Mouse (Mus musculus): ENCODE results near the gene Nr1i3.
"Not testable (repeated sequence)": the region's sequence is repeated elsewhere in the genome, so short reads cannot be mapped to it uniquely, and the experiment has no call there.

Gene Nr1i3

DNA sequence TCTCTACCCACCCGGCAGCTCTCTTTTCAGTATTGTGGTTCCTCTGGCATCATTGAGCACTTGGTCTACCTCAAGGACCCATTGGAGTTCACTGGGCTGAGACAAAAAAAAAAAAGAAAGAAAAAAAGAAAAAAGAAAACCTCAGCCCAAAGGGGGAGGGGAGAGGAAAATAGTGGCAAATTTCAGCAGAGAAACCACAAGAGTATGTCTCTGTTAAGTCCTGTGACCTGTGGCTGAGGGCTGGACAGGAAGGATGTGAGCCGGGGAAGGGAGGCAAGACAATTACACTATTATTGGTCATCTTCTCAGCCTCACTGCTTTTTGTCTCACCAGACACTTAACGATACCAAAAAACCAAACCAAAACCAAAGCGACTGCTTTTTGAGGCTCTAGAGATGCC lies 18.1 kb downstream of the Nr1i3 start:
- DNase-seq, result no peak

DNA sequence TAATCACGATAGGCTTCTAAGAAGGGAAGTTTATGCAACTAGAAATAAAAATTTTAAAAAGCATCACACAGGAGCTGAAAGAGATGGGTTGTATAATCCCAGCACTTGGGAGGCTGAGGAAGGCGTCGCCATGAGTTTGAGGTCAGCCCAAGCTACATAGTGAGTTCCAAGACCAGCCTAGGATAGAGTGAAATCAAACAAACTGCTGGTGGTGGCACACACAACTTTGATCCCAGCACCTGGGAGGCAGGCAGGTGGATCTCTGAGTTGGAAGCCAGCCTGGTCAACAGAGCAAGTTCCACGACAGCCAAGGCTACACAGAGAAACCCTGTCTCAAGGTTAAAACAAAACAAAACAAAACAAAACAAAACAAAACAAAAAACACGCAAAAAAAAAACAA lies 18.6 kb downstream of the Nr1i3 start:
- DNase-seq, result no peak

DNA sequence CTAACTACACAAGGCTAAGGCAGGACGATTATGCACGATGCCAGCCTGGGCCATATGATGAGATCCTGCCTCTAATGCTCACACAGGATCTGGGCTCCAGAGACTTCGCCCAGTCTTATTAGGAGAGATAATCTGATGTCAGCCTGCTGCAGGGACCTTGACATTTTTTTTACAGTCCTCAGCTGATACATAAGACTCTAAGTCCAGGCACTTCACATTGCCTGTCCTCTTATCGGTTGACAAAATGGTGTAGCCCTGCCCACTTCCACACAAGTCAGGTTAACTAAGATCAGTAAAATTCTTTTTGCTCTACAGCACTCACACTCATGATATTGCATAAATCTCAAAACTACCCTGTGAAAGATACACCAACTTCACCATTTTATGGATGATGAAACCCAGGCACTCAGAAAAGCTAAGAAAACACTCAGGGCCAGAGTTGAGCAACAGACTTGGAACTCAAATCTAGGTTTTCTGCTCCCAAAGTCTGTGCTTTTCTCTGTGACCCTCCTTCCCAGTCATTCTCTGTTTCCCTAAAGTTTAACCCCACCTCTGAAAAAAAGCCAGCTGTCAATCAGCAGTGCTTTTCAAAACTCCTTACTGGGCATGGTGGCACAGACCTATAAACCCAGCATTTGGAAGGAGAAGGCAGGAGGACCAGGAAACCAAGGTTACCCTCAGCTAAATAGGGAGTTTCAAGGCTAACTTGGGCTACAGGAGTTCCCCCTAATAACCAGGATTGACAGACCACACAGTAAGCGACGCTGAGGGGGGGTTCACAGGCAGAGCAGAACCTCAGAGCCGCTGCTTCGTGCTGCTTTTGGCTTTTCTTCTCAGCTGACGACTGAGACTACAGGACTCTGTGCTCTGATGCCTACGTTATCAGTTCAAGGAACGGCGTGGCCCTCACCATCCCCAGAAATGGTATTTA lies 19.3 kb downstream of the Nr1i3 start:
- no peak for DNase-seq

DNA sequence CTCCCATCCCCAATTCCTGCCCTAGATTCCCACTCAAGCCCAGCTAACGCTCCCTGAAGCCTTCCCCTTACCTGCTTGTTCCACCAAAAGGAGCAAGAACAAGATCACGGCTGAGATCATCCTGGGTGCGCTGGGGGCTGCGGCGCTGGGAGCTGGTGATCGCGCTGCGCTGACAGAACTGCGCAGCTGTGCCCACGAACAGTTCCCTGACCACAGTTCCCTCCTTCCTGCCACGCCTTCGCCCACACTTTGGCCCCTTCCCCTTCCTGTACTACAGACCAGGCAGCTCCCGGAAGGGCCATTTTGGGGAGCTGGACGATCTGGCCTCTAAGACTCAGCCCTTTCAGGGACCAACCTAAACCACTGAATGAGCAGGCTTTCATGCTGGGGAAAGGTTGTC lies 20.4 kb downstream of the Nr1i3 start, which contains the start of gene Fcer1g:
TSS of gene Fcer1g (minus strand) at position 240 of the 400 bp plus-strand sequence.
- no peak for DNase-seq

DNA sequence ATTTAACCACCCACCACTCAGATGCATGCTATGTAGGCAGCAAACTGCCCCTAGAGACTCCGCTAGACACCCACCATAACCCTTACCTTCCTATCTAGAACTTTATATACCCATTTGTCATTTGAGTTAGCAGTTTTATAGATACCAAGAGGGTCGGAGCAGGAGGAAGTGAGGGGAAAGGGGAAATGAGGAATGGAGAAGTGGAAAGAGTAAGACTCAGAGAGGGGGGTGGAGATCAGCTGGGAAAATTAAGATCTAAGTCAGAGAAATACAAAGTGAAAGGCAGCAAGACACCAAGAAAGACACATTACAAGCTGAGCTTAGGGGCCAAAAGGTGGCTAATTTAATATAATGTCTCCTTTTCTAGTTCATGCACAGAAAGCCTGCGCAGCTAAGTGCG lies 20.8 kb downstream of the Nr1i3 start:
- DNase-seq, result no peak

DNA sequence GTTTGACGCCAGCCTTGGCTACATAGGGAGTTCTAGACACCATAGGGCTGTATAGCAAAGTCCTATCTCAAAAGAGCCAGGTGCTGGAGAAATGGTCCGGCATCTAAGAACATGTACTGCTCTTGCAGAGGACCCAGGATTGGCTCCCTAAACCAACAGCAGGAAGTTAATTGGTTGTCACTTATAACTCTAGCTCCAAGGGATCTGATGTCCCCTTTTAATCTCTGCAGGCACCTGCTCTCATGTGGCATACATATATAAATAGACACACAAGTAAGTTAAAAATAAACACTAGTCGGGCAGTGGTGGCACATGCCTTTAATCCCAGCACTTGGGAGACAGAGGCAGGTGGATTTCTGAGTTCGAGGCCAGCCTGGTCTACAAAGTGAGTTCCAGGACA lies 22.0 kb downstream of the Nr1i3 start:
- DNase-seq, result no peak

DNA sequence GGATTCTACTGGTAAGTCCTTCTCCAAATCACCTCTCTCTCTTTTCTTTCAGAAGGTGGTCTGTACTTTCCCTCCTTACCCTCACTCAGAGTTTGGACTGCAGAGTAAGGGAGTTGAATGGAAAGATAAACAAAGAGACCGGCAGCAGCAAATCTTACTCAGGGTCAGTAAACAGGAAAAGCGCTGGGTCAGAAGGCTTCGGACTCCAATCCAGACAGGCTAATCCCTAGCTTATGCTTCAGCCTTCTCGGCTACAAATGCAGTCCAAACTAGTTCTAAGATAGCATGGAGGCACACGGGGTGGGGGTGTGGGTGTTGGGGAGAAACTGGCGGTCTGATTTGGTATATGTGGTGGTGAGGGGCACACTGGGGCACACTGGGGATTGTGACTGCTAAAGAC lies 23.7 kb downstream of the Nr1i3 start:
- DNase-seq, result peak in 1 of 2 experiments; percentile 33

DNA sequence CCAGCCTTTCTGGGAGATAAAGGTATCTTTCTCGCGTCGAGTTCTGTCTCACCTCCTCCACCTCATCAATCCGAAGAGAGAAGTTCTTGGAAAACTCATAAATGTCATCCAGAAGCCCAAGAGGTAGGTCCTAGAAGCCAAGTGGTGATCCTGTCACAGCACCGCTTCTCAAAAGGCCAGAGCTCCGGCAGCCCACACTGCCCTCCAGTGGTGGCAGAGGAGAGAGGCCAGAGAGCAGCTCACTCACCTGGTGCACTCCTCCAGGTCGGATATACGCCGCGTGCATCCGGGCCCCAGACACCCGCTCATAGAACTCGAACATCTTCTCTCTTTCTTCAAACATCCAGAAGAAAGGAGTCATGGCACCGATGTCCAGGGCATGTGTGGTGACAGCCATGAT lies 24.7 kb downstream of the Nr1i3 start:
- peak; percentile 75 to 80 for DNase-seq

DNA sequence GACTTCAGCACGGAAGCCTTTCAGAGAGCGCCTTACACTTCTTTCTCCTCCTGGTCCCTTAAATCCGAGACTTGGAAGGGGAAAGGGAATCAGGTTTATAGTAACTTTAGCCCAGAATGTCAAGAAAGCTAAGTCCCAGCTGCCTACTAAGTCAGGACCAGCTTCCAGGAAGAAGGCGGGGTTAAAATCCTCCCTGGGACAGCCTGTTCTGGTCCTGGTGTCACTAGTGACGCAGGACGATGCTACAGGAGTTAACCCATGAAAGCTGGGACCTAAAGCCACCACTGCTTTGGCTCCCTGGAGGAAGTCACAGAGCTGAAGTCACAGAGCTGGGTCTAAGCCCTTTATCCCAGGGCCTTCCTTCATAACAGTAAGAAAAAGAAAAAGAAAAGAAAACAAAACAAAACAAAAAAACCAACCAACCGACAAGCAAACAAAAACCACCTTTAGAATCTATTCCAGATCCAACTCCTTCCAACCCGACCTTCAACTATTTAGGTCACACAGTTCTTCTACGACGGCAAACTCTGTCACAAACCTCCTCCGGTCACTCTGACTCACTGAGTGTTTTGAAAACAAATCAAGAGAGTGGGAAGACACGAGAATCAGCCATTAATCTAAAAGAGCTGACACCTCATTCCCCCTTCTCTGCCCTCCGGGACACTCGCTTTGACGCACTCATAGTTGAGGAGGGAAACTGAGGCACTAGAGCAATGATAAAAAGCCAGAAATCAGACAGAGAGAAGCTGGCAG lies 26.4 kb downstream of the Nr1i3 start:
- DNase-seq, result peak; percentile 61 to 80

DNA sequence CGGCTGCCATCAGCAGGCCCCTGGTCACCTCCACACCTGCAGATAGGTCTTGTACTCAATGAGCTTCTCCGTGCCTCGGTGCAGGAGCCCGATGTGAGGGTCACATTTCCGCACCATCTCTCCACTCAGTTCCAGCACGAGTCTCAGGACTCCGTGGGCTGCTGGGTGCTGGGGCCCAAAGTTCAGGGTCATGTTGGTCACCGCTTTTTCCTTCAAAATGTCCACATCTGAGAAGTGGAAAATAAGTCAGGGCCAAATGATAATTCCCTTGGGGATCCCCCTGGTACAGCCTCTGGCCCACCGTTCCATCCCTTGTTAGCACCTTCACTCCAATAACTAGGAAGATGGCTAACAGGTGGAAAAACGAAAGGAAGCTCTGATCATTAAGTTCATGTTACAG lies 27.1 kb downstream of the Nr1i3 start:
- DNase-seq, result no peak

DNA sequence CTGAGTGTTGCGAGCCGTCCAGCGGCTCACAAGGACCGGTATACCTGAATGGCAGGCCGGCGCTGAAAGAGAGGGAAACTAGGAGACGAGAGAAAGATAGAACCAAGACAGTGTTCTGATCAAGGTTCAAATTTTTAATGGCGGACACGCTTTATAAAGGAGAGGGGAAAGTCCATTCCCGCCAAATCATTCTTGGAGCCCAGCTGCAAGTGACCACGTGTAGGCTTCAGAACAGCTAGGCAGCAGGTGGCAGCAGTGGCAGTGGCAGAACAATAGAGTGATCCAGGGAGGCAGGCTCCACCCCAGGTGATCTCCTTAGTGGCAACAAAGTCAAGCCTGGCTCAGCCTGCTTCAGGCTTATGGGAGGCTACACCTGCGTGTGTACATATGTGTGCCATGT lies 28.2 kb downstream of the Nr1i3 start:
- DNase-seq, result not testable (repeated sequence)

DNA sequence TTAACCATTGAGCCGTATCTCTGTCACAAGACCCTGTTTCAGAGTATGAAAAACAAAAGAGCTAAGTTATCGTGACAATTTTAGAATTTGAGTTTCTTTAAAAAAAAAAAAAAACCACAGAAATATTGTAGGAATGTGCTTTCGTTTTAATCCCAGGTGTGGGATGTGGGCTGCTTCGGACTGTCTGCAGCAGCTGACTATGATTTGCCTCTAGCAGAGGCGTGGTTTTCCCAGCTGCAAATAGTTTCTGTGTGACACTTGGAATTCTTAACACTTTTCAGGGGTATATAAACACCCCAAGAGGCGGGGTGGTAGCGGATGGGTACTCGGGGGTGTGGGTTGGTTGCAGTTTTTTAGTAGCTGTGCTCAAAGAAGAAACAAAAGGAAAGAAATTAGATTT lies 31.6 kb downstream of the Nr1i3 start:
- no peak for DNase-seq

DNA sequence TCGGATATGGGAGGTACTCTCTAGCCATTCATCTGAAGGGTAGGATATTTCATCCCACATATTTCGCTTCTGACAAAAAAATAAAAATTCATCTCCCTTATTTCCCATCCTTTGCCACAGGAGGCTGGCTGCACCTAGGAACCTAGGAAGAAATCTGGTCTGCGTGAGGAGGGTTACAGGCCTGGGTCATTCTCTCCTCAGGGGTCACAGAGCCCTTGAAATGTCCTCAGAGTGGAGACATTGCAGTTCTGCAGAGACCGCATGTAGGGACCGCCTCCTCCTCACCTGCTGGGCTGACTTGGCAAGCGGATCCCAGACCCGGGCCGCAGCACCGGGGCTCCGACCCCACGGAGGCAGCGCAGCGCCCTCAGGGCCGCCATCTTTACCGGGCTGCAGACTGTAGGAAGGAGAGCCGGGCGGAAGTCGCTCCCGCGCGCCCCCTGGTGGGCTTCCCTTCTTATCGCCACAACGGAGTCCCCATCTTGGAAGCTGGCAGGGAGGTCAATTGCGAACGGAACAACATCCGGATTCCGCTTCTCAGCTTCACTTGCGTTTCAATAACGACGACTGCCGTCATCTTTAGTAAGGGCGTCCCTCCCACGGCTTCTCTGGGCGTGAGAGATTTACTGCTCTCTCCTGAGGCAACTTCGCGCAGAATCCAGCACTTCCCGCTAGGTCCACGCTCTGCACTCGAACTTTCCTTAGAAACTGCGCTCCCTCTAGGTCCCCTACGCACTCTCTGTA lies 33.1 kb downstream of the Nr1i3 start:
- DNase-seq, result peak; percentile 96 to 98

DNA sequence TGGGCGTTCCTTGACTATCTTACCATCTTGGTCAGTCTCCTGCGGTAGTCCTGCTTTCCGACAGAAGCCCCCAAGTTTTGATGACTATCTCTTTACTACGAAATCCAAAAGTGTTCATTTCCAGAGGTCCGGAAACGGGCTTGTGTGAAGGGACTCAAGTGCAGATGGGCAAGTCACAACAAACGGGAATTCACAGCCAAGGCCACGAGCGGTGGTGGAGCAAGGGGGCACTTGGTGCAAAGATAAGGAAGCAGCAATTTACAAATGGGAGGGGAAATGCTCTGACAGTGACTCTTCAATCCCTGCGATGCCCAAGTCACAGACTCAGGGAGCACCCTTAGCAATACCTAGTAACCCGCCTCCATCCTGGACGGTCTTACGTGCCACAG lies 33.7 kb downstream of the Nr1i3 start:
- no peak for DNase-seq

DNA sequence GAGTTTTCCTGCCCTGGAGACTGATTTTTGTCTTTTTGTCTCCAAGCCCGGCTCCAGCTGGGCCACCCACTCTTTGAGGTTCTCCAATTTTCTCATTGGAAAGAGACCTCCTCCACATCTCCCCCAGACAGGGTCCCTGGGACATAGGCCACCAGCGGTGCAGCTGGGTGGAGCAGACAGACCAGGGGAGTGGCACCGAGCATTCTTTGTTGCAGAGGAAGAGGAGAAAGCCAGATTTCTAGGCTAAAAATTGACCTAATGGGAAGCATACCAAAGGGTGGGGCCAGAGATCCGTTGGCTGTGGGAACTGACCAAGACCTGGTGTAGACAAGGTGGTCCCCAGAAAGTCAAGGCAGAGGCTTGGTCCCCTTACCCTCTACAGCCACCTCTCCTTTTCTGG lies 34.1 kb downstream of the Nr1i3 start:
- peak in 1 of 2 experiments; percentile 30 for DNase-seq

DNA sequence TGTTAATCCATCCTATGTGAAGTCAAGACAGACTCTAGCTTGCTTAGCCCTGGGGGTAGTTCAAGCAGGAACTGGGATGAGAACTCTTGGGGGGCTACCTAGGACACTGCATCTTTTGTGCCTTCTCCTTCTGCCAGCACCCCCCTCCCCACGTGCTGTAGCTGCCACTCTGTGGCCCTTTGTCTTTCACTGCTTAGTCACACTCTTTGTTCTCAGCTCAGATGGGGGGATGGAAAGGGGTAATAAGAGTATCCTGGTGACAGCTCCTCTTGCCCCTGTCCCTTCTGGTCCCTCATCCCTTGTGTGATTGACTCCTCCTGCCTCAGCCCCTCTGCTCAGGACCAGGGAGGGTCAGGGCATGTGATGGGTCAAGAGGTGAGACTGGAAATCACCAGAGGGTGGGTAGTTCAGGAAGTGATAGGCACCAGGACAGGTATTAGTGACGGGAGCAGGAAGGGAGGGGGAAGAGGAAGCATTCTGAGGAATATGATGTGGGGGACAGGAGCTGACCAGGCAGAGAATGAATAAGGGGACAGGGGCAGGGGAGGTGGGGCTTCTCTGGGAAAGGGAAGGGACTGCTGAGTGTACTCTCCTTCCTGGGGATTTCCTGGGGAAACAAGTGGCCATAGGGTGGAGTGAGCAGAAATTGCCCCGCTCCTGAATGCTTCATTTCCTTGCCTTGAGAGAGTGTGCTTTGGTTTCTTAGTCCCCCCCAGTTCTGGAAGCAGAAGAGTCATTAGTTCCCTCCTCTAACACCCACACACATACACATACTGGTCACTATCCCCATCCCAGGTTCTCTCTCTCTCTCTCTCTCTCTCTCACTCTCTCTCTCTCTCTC lies 34.8 kb downstream of the Nr1i3 start:
- DNase-seq, result peak in 1 of 2 experiments; percentile 18

DNA sequence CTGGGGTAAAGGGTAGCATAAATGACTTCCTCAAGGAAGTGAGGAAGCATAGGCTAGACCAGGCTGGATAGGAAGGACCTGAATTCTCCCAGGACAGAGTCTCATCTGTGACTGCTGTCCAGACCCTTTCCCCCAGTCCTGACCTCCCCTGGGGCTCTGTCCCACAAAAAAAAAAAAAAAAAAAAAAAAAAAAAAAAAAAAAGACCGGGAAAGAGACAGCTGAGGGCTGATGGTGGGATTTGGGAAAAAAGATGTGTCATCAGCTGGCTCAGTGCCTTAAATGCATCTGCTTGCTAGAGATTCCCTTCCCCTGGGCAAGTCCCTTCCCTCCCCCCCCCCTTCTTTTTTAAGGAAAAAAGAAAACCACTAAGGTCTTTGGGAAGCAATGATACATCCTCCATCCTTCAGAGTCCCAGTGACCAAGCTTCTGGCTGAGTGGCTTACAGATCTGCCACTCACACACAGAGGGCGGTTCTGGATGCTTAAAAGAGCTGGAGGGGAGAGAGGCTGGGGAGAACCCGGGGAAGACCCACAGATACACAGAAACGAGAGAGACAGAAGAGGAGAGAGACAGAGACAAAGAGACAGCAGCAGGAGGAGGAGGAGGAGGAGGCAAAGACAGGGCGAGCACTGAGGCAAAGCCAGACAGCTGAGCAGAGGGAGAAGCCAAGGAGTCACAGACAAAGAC lies 36.3 kb downstream of the Nr1i3 start, which contains the start of gene Adamts4:
TSS of gene Adamts4 (plus strand) at position 509 of the 688 bp plus-strand sequence.
- peak; percentile 61 to 63 for DNase-seq

DNA sequence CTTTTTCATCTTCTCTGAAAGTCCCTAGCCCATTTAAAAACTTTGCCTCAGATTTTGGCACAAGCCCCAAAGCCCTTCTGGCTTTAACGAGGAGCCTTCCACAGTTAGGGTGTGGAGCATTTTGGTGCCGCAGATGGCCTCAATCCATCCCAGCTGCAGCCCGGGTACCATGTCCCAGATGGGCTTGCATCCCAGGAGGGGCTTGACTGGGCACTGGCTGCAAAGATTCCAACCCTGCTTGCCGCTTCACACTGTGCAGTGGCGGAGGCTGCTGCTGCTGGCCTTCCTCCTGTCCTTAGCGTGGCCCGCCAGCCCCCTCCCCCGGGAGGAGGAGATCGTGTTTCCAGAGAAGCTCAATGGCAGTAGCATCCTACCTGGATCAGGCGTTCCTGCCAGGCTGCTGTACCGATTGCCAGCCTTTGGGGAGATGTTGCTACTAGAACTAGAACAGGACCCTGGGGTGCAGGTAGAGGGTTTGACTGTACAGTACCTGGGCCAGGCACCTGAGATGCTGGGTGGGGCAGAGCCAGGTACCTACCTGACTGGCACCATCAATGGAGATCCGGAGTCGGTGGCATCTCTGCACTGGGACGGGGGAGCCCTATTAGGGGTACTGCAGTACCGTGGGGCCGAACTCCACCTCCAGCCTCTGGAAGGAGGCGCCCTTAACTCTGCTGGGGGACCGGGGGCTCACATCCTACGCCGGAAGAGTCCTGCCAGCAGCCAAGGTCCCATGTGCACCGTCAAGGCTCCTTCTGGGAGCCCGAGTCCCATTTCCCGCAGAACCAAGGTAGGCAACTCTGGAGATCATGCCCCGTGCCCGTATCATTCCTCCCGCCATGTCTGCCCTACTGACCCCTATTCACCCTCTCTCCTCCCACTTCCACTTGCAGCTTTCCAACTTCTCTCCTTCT lies 37.2 kb downstream of the Nr1i3 start, which contains the start of gene Ndufs2:
TSS of gene Ndufs2 (minus strand) at position 709 of the 914 bp plus-strand sequence.
- no peak for DNase-seq

DNA sequence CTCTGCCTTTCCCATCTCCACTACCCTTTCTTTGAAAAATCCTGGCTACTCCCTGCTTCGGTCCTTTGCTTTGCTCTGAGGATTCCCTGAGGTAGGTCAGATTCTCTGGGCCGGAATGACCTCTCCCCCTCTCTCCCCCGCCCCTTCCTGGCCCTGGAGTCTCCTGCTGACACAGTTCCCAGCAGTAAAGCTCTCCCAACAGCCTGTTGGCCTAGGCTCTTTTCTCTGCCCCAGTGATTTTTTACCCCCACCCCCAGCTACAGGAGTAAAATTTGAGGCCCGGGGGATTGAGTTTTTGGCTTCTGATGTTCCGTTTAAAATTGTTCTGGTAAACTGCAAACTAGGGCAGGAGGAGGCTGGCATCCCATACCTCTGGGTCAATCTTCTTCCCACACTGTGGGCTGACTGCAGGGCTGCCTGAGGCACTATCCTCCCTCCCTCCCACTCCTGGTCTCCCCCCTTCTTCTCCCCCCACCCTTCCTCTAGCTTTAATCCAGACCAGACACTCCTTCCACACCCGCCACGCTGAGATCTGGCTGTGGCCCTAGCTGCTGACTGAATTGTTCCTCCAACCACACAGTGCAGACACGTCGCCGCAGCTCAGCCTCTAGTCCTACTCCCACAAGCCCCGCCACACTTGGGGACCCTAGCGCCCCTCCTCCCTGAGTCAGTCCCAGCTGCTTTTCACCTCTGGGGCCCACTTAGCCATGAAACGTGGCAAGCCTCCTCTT lies 38.0 kb downstream of the Nr1i3 start:
- peak; percentile 65 to 72 for DNase-seq

DNA sequence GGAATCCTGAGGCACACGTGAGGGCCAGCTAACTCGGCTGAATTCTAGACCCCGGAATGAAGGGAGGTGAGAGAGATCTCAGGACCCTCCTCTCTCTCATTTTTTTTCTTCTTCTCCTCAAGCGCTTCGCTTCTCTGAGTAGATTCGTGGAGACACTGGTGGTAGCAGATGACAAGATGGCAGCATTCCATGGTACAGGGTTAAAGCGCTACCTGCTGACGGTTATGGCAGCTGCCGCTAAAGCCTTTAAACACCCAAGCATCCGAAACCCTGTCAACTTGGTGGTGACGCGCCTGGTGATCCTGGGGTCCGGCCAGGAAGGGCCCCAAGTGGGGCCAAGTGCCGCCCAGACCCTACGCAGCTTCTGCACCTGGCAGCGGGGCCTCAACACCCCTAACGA lies 38.6 kb downstream of the Nr1i3 start:
- DNase-seq, result no peak
